Mouse (Mus musculus) retina, postnatal 1 day (tissue): ENCODE data around the gene Gm9821.

Experiments used
- DNase-seq: peaks from one replicate; pipeline ENCODE4 v3.0.0-alpha.2; 2012

Gene Gm9821

DNA sequence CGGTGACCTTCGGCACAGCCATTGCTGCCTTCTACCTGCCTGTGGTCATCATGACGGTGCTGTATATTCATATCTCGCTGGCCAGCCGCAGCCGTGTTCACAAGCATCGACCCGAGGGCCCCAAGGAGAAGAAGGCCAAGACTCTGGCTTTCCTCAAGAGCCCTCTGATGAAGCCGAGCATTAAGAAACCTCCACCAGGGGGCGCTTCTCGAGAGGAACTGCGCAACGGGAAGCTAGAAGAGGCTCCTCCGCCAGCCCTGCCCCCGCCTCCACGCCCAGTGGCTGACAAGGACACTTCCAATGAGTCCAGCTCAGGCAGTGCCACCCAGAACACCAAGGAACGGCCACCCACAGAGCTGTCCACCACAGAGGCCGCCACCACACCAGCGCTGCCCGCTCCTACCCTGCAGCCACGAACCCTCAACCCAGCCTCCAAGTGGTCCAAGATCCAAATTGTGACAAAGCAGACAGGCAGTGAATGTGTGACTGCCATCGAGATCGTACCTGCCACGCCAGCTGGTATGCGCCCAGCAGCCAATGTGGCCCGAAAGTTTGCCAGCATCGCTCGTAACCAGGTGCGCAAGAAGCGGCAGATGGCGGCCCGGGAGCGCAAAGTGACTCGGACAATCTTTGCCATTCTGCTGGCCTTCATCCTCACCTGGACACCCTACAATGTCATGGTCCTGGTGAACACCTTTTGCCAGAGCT lies 17.5 kb upstream of the Gm9821 start:
- peak; percentile 89 for DNase-seq

DNA sequence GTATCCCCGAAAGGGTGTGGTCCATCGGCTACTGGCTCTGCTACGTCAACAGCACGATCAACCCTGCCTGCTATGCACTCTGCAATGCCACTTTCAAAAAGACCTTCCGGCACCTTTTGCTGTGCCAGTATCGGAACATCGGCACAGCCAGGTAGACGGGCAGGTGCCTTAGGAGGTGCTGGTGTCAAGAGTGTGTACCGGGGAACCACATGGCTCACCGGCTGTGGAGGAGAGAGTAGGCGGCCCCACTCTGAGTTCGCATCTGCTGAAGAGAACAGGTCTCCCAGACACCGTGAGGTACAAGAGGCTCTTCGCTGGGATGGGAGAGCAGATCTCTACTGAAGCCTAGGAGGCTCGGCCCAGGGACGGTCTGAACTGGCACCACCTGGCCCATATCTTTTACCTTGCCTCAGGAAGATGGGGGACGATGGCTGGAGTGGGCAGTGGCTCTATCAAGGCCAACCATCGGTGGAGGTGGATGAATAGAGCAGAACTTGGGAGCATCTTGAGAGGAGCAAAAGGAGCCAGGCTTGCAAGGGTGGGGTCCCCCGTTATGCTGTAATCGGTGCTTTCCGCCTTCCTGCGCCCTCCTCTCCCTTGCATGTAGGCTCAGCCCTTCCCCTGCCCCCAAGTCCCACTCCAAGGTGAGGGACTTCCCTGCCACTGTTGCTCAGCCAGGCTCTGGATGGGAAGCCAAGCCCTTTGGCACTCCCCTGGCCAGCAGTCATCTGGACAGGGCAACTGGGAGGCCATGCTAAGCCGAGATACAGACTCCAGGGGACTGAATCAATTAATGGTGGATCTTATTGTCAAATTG lies 16.8 kb upstream of the Gm9821 start:
- DNase-seq: no peak

DNA sequence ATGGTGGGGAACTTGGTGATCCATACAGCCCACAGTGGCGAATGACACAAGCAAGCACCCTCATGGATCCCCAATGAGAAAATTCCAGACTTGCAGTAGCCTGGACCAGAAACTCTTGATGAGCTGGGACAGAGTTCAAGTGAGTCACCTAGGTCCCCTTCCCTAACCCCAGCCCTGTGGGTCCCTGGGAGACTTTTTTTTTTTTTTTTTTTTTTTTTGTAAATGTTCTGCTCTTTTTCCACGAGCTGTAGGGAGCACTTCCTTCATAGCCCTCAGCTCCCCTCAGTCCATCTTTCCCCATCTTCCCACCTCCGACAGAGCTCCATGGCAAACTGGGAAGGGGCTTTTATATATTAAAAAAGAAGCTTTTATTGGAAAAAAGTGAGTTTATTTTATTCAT lies 16.0 kb upstream of the Gm9821 start:
- DNase-seq: no peak

DNA sequence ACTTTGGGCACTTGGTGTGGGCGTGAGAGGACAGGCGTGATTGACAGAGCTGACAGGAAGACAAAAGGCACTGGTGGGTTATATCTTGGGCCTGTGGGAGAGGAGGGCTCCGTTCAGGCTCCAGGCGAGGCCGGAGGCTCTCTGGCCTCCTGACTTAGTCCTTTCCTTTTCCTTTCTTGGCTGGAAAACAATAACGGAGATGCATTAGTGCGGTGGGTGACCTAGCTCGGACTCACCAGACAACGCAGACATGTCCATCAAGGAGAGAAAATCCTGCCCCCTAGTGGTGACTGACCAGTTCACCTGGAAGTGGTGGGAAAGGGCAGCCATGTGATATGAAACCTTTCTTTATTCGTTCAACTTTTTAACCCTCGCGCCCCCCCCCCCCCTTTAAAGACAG lies 15.6 kb upstream of the Gm9821 start:
- peak; percentile 90 for DNase-seq

DNA sequence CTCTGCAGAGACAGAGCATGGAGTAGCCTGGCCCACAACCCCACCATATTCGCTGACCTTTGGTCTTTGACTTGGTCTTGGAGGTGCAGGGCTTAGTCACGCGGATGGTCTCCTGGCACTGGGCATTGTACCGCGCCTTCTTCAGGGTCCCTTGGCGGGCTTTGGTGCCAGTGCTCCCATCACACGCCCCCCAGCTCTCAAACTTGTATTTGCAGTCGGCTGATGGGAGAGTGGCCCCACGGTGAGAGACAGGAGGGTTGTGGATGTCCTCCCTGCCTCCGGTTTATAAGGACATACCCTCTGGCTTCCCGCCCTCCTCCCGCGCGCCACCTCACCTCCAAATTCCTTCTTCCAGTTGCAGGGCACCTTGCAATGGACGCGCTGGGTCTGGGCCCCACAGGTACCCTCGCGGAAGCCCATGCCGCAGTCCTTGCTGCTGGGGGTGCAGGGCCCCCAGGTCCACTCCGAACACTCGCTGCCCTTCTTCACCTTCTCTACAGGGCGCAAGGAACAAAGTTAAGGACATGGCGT lies 14.7 kb upstream of the Gm9821 start:
- DNase-seq: peak; percentile 29

DNA sequence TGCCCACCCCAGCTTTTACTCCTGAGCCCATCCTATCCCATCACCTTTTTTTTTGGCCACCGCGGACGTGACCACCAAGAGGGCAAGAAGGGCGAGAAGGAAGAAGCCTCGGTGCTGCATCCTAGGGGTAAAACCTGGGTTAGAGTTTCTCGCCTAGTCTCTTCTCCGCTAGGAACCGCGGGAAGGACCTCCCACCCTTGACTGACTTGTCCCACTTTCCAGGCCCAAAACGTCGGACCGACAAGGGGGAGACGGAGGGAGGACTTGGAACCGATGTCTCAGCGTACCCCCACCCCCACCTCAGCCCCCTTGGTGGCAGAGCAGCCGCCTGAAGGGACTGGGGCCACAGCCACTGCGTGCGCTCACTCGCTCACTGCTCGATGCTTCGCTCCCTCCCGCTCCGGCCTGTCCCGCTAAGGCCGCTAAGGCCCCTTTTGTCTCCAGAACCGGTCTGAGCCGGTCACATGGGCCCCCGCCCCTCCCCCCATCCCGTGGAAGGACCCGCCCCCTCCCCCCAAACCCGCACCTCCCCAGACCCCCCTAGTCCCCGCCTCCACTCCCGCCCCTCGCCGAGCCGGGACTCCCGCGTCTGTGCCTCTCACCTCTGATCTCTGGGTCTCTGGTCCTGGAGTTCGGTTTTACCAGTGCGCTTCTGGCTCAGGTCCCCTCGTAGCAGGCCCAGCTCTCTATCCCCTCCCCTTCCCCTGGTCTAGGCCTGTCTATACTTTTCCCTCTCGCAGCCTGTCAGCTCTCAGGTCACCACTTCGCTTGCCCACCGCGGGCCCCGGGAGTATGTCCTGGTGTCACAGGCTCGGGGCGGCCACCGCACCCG lies 14.0 kb upstream of the Gm9821 start:
- peak; percentile 89 for DNase-seq

DNA sequence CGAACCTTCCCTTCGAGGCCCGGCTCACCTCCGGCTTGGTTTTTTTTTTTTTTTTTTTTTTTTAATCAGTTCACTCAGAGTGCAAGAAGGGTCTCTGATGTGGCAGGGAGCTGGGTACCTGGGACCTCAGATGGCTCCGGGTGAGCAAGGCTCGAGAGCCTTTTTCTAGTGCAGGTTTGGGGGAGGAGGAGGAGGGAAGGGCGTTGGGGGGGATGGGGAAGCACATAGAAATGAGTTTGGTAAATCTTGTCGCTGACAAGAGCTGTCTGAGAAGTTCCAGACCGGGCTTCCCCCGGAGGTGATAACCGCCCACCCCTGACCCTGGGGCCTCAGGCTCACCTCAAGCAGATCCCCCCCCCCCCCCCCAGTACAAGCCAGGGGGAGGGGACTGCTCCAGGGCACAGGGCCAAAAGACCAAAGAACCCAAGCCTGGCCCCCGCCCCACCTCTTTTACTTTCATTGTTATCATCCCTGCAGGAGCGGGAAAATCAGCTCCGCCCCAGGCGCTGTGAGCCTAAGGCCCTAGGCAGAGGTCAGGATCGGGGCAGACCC lies 13.3 kb upstream of the Gm9821 start, which contains the start of gene Mdk:
Gene Mdk, minus strand, starts transcription at position 138 of the 552 bp plus-strand sequence.
- peak; percentile 75 for DNase-seq

DNA sequence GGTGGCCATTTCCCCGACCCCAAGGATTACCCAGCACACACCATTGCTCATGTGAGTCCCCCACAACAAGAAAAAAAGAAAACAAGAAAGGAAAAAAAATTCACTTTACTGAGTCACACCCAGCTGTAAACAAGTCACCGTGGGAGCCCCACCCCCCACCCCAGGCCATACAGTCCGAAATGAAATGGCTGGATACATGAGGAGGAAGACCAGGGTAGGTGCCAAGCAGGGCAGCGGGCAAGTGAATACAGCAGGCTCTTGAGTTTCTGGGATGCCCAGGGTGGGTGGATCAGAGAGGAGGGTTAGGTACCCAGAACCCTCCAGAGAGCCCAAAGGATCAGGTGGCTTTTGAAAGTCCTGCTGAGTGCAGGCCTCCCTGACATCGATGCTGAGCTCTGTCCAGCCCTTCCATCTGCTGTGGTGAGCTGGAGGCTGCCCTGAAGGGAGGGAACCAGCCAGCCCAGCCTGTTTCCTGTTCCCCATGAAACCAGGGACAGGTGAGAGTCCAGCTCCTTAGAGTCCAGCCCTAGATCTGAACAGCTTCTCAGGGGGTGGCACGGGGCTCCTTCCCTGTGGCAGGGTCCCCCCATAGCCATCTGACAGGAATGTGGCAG lies 12.7 kb upstream of the Gm9821 start:
- no peak for DNase-seq

DNA sequence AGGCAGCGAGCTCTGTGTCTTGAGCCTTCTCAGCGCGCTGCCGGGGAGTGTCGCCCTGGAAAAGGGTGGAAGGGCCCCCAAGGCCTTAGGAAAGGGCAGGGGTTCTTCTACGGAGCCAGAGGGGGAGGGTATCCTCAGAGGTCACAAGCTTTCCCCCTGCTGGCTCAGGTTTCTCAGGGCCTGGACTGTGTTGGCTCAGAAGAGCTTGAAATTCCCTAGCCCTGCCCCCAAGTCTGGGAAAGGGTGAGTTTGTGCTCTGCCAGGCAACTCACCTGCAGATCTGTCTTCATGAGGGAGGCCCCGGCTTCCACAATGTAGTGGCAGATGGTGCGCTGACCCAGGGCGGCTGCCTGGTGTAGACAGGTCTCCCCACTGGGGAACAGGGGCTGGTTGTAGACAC lies 12.0 kb upstream of the Gm9821 start:
- peak; percentile 40 for DNase-seq

DNA sequence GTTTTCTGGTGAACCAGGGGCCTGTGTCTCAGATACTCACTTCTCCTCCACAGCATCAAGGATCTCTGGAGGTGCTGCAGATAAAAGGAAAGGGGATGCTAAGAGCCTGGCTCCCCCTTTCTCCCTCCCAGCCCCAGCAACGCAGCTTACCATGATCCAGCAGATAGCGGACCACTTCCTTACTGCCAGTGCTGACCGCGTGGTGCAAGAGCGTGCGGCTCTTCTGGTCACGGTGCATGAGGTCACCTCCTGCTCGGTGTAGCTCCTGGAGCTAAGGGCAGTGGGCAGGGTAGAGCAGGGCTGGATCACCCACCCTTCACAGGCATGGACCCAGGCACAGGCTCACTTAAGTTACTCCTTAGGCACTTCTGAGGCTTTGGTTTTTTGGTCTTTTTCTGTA lies 11.5 kb upstream of the Gm9821 start:
- peak; percentile 35 for DNase-seq

DNA sequence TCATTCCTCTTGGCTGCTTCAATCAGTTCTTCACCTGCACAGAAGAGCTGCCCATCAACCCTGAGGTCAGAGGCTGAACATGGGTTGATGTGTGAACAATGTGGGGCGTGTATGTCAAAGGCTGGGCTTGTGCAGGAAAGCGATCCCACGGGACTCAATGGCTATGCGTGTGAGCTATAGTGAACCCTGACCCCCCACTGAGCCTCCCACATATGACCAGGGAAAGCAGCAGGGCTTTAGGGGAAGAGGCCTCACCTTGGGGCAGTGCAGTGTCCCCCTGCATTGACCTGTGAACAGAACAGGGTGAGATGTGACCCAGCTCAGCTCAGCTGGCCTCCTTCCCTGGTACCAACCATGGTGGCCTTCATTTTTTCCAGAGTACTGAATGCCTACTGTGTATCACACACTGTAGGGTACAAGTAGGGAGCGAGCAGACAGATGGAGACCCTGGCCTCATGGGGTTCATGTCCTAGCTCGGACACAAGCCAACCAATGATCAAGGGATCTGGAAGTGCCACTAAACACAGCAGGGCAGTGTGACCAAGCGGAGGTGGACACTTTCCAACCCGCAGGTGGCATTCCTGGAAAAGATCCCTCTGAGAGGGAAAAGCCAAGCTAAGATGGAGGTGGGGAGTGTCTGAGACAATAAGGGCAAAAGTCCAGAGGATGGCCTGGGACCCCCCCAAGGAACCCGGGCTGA lies 10.5 kb upstream of the Gm9821 start:
- DNase-seq: no peak

DNA sequence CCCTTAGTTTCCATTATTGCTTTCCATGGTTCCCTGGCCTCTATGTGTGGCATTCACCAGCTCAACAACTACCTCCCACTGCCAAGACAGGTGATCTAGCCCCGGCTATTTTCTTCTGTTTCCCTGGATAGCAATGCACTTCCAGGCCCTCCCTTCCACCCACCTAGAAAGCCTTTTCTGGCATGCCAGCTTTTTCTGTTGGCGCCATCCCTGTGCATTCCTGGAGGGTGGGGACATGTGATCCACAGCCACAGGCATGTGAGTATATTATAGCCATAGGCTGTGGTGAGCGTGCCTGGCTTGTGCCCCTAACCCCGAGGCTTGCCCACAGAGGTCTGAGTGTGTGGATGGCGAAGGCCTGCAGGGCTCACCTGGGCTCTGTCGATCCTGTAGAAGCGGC lies 9.3 kb upstream of the Gm9821 start:
- no peak for DNase-seq

DNA sequence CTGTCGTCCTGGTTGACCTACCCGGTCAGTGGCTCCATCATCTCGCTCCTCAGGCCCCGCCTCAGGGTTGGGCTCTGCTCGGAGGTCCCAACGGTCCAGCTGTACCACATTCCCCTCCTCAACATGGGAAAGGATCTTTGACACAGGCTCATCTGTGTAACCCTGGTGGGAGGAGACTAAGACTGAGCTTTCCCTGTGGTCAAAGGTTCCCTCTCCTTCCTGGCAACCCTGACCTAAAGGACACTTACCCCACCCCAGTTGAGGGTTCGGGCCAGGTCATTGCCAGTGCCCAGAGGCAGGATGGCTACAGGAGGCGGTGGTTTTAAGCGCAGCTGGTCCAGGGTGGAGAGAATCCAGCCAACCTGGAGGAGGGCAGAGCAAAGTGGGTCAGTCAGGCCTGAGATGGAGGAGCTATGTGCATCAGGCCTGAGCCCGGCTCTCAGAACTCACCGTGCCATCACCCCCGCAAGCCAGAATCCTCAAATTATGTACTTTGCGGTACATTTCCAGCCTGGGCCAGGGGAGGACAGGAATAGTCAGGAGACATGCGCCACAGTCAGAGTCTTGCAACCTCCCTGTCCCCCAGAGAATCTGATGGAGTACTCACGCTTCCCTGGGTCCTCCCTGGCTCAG lies 6.1 kb upstream of the Gm9821 start:
- no peak for DNase-seq

DNA sequence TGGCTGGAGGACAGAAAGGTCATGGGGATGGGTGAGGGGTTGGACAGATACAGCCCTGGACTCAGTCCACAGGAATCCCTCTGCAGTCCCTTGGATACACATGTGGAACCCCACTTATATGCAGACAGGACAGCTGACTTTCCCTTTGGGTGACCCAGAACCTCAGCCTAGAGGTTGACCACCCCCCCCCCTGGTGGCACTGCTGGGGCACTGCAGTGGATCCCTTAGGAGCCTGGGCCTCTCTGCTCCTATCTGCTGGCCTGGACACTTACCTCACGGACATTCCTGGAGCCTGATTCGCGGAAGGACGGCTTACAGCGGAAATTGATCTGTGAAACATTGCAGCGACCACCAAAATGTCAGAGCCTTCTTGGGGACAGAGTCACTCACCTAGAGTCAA lies 3.1 kb upstream of the Gm9821 start:
- DNase-seq: peak; percentile 41

DNA sequence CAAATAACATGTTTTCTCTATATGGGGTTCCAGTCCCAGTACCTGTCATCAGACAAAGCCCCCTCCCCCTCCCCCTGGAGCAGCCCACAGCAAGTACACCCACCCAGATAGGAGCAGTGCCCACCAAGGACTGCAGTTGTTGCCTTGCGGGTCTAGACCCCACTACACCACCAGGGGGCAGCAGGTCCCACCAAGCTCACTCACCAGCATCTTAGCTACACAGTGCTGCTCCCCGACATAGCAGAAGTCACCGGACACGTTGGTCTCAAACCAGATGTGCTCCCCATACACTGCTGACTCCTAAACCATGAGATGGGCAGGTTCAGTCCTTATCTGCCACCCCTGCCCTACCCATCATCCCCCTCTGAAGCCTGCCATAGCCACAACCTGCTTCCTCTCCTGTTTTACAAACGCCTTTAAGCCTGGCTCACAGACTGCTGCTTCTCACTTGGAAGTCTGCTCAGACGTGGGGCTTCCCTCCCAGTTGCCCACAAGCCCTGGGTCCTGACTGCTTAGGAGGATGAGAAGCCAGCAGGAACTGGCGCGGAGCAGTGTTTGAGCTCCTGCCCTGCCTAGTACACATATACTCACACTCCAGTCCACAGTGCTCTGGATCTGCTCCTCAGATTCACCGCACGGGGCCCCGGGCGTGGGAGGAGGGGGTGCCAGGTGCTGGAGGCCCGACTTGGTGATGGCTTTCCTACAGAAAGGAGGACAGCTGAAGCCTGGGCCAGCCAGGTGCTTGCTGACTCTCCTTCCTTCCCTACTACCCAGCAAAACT lies 1.1 kb upstream of the Gm9821 start:
- peak; percentile 83 for DNase-seq

DNA sequence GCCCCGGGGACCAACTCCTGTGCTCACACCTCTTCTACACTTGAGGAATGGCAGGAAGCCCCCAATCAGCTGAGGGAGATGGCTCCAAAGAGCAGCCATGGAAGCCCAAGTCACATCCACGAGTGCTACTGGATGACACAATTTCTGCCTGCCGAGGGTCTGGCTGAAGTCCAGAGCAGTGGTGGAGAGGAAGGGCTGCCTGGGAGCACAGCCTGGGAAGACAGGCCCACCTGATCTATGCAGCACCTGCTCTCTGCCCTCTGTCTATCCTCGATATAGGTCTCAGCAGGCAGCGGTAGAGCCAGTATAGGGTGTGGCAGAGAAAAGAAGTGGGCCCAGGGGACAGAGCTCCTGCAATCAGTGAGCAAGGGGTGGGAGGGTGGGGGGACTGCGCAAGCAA lies 1.3 kb downstream of the Gm9821 start:
- DNase-seq: no peak

DNA sequence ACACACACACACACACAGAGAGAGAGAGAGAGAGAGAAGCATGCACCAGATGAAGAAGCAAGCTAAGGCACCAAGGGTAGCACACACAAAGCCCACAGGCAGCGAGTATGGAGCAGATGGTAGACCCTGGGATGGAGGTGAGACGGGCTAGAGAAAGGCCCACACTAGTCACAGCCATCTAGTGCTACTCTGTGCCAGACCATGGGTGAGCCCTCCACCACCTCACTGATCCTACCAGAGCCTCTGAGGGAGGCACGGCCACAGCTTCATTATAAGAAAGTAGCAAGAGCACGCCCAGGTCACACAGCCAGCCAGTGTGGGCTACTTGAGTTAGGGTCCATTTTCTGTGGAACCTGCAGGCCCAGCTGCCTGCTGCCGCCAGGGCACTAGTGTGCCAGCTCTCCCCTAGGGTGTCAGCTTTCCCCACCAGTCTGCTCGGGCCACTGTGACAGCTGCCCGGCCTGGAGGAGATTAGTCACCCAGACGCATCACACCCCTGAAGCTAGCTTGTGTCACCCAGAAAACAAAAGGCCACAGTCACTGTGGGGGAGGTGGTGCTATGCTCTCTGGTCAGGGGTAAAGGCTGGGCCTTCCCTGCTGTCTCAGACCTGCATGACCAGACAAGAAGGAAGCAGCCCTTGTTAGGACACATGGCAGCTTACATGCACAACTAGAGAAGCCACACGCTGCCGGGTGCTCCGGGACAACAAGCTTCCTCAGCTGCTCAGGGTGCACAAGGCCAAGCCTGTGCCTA lies 2.1 kb downstream of the Gm9821 start:
- peak; percentile 88 for DNase-seq

DNA sequence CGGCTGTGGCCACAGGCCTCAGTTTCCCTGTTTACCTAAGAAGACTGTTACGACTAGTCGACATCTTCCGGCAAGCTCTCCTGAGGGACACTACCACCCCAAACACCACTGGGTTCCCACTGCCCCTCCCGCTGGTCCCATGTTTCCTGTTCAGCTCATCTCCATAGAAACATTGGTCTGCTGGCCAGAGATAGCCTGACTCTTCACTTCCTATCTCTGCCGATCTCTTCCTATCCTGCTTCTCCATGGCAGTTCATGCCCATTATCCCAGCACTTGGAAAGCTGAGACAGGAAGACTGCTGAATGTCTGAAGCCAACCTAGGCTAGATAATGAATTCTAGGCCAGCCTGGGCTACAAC lies 2.6 kb downstream of the Gm9821 start:
- DNase-seq: no peak

DNA sequence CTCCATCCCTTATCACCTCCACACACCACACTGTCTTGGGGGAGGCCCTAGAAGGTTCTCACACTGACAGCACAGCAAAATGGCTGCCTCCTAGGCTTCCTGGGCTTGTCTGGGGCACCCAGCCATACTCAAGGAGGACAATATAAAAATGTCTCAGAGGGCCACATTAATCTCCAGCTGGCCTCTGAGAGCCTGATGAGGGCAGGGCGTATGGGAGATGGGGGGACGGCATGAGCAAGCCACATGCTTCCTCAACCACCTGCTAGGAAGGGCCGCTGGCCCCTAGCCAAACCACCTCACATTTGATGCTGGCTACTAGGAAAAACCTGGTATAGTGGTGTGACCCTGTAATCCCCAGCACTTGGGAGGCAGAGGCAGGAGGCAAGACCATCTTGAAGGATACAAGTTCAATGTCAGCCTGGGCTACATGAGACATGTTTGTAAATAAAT lies 3.3 kb downstream of the Gm9821 start:
- DNase-seq: peak; percentile 58
